Mouse (Mus musculus) ES-E14 (cell line): ENCODE data around the gene Gm17651.

Experiments used
- MAFK ChIP-seq: IDR thresholded peaks from 2 replicates; pipeline ENCODE4 v1.6.1; 2014; ENCODE audit warnings: mild to moderate bottlenecking, low read depth, low read length, inconsistent platforms; ENCODE audit not compliant: insufficient read depth
- ZC3H11A ChIP-seq: IDR thresholded peaks from 2 replicates; pipeline ENCODE4 v1.6.1; 2012; ENCODE audit warnings: low read depth, mild to moderate bottlenecking, inconsistent platforms, low read length, borderline replicate concordance
- ZNF384 ChIP-seq: IDR thresholded peaks from 2 replicates; pipeline ENCODE4 v1.6.1; 2012; ENCODE audit warnings: low read depth, low read length, inconsistent platforms

DNA sequence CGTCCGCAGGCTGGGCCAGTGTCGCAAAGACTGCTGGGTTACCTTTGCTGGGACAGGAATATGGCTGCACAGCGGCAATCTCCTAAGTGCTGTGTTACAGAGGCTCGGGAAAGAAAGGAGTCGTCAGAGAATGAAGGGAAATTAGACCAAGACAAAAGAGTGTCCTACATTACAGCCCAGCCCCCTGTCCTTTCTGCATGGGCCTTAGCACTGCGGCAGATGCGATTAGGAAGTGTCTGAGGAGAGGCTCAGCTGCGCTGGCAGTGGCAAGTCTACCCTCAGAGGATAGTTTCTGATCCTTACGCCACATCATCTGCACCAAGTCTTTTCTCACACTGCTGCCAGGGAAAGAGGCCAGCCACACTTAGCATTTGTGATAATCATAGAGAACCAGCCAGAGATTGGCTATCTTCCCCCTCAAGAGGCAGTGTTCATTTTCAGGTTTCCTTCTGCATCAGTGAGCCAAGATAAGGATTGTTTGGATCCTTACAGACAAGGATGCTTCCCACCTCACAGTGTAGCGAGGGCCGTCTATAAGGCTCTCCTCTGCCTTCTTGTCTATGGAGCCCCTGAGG lies 17.0 kb upstream of the Gm17651 start:
- TF ChIP-seq ZNF384 (no peak), MAFK (no peak), ZC3H11A (no peak)
